Mouse (Mus musculus) bone marrow, adult 2 months (tissue): Measurements from ENCODE around the gene Ubxn7. TPM values are rescaled to one million over a fixed set of nuclear protein-coding genes. Genes with fewer than 3 reads are reported as not detected.

Source experiments
- H3K27ac ChIP-seq: fragments of 200-500 bp; 2 replicates; pipeline ENCODE4 v1.5.1; 2012; ENCODE audit warnings: low read depth, mild to moderate bottlenecking, control low read depth, inconsistent platforms, low read length; ENCODE audit not compliant: control insufficient read depth, poor library complexity, insufficient read depth
- H3K4me1 ChIP-seq: fragments of 200-500 bp; 2 replicates; pipeline ENCODE4 v1.6.1; 2011; ENCODE audit warnings: low read length; ENCODE audit not compliant: control insufficient read depth, insufficient read depth
- H3K4me3 ChIP-seq: fragments of 200-500 bp; replicated peaks from 2 replicates; pipeline ENCODE3; 2011; ENCODE audit warnings: mild to moderate bottlenecking, low read depth, low read length, control low read depth; ENCODE audit not compliant: control insufficient read depth
- CTCF ChIP-seq: fragments of 200-500 bp; IDR thresholded peaks from 2 replicates; pipeline ENCODE4 v1.5.1; 2011; ENCODE audit warnings: low read length, control low read depth; ENCODE audit not compliant: control insufficient read depth, insufficient read depth
- POLR2A ChIP-seq: fragments of 200-500 bp; IDR thresholded peaks from 2 replicates; pipeline ENCODE4 v1.6.1; 2011; ENCODE audit warnings: low read depth, mild to moderate bottlenecking, control low read depth, low read length, borderline replicate concordance; ENCODE audit not compliant: control insufficient read depth
- WGBS: fragments of 180-500 bp; shearing (Covaris S2); methylation state at CpG from one replicate; pipeline ENCODE4 v1.1.7; 2018; 5-methylcytosine and 5-hydroxymethylcytosine counted together
- polyA plus RNA-seq: library from polyadenylated mRNA; stranded (reverse); fragments of >200 nt; gene quantifications from 2 replicates; pipeline ENCODE4 v1.2.4, GENCODE M21; 2011; ENCODE audit warnings: low replicate concordance; ENCODE audit not compliant: missing spikeins, insufficient read depth, insufficient read length

Ubxn7 gene
- polyA plus RNA-seq, 1 experiment: 9.0 TPM

- no peak overlapping the region for H3K27ac ChIP-seq
- H3K4me1 ChIP-seq: peaks cover 2% of the 10 kb centered on the region; the same call in 1 of the 2 replicates
These were observed 101.1 kb downstream of the Ubxn7 start for GRCm38 (mm10) chr16:32433138-32433537.

GRCm38 (mm10) chr16:32434066-32434465, 102.0 kb downstream of the Ubxn7 start:
- H3K4me1 ChIP-seq: peaks cover 2% of the 10 kb centered on the region; the same call in 1 of the 2 replicates
- H3K27ac ChIP-seq: no peak overlapping the region
- TF ChIP-seq POLR2A: no peak
- TF ChIP-seq CTCF: no peak
- no peak overlapping the region for H3K4me3 ChIP-seq
- 2% methylated on average over 6 of the region's 6 CpGs for WGBS

More at GRCm38 (mm10) chr16:32433138-32433537, 101.1 kb downstream of the Ubxn7 start:
- TF ChIP-seq POLR2A: no peak
- no peak overlapping the region for H3K4me3 ChIP-seq
- 71% methylated on average over 2 of the region's 2 CpGs for WGBS

GRCm38 (mm10) chr16:32434691-32435090, 102.6 kb downstream of the Ubxn7 start:
- Histone ChIP-seq H3K4me1 (peaks cover 2% of the 10 kb centered on the region; the same call in 1 of the 2 replicates), H3K27ac (no peak overlapping the region), H3K4me3 (no peak overlapping the region)
- no peak for TF ChIP-seq POLR2A
- no peak for TF ChIP-seq CTCF

GRCm38 (mm10) chr16:32436657-32437056, 104.6 kb downstream of the Ubxn7 start:
- TF ChIP-seq CTCF (no peak), POLR2A (no peak)
- H3K4me1 ChIP-seq: peaks cover 2% of the 10 kb centered on the region
- H3K4me3 ChIP-seq: no peak overlapping the region
- no peak overlapping the region for H3K27ac ChIP-seq
- WGBS: 12% methylated on average over 1 of the region's 1 CpGs

- no peak overlapping the region for H3K27ac ChIP-seq
- WGBS: 89% methylated on average over 1 of the region's 1 CpGs
- H3K4me1 ChIP-seq: peaks cover 2% of the 10 kb centered on the region
- H3K4me3 ChIP-seq: no peak overlapping the region
- TF ChIP-seq POLR2A (no peak), CTCF (no peak)
These were observed 105.2 kb downstream of the Ubxn7 start for GRCm38 (mm10) chr16:32437266-32437665.

GRCm38 (mm10) chr16:32441432-32441831, 109.4 kb downstream of the Ubxn7 start:
- Histone ChIP-seq H3K4me3 (no peak overlapping the region), H3K4me1 (peaks cover 2% of the 10 kb centered on the region), H3K27ac (no peak overlapping the region)
- 93% methylated on average over 3 of the region's 3 CpGs for WGBS
- TF ChIP-seq POLR2A (no peak), CTCF (no peak)

Other genes starting within 250 kb of the Ubxn7 start
- 11.1 and 35.7 TPM in 2 replicates for gene Pigx, start 232.5 kb upstream of the Ubxn7 start, polyA plus RNA-seq
- gene Cep19, start 232.5 kb upstream of the Ubxn7 start, polyA plus RNA-seq: 4.5 and 11.3 TPM in 2 replicates
- 22.6 and 50.5 TPM in 2 replicates for gene Nrros, start 166.7 kb upstream of the Ubxn7 start, polyA plus RNA-seq
- gene Bex6, start 152.4 kb upstream of the Ubxn7 start, polyA plus RNA-seq: 3.3 and 6.1 TPM in 2 replicates
- 4.4 and 6.0 TPM in 2 replicates for gene Fbxo45, start 85.1 kb upstream of the Ubxn7 start, polyA plus RNA-seq
- gene Wdr53, start 85.0 kb upstream of the Ubxn7 start, polyA plus RNA-seq: 14.0 and 15.5 TPM in 2 replicates
- gene Smco1, start 60.8 kb upstream of the Ubxn7 start, polyA plus RNA-seq: not detected in 2 replicates
- gene Rnf168, start 54.8 kb upstream of the Ubxn7 start, polyA plus RNA-seq: 22.6 and 32.5 TPM in 2 replicates
- gene Tm4sf19, start 68.2 kb downstream of the Ubxn7 start, polyA plus RNA-seq: 3.2 TPM in 1 of 2 replicates, not detected in the other
- 5.4 and 13.9 TPM in 2 replicates for gene Tctex1d2, start 87.4 kb downstream of the Ubxn7 start, polyA plus RNA-seq
- 40.6 and 49.6 TPM in 2 replicates for gene Pcyt1a, start 98.7 kb downstream of the Ubxn7 start, polyA plus RNA-seq
- not detected in 2 replicates for gene Slc51a, start 155.6 kb downstream of the Ubxn7 start, polyA plus RNA-seq
- not detected in 2 replicates for gene Zdhhc19, start 164.0 kb downstream of the Ubxn7 start, polyA plus RNA-seq